Mouse (Mus musculus): ENCODE measurements around the gene Mob3b. TPM values are rescaled to one million over a fixed set of nuclear protein-coding genes. Genes with fewer than 3 reads are reported as not detected.

The Mob3b gene
- total RNA-seq, 2 experiments from 2014 or later = 2.8 to 3.9 TPM

- no peak for DNase-seq
These were observed 94.1 kb downstream of the Mob3b start for GRCm38 (mm10) chr4:35063146-35063719.

- DNase-seq = no peak
These were observed 96.3 kb downstream of the Mob3b start for GRCm38 (mm10) chr4:35060964-35061363.

- no peak for DNase-seq
These were observed 96.9 kb downstream of the Mob3b start for GRCm38 (mm10) chr4:35060401-35060800.

GRCm38 (mm10) chr4:35054362-35054761, 102.9 kb downstream of the Mob3b start:
- DNase-seq = no peak

GRCm38 (mm10) chr4:35052174-35052942, 104.9 kb downstream of the Mob3b start:
- DNase-seq = no peak

GRCm38 (mm10) chr4:35051152-35051551, 106.1 kb downstream of the Mob3b start:
- no peak for DNase-seq

GRCm38 (mm10) chr4:35049742-35050058, 107.6 kb downstream of the Mob3b start:
- DNase-seq = no peak

- no peak for DNase-seq
These were observed 108.1 kb downstream of the Mob3b start for GRCm38 (mm10) chr4:35049036-35049741.

- DNase-seq = no peak
These were observed 116.4 kb downstream of the Mob3b start for GRCm38 (mm10) chr4:35040896-35041295.

GRCm38 (mm10) chr4:35040306-35040705, 117.0 kb downstream of the Mob3b start:
- DNase-seq = no peak

GRCm38 (mm10) chr4:35037824-35038223, 119.5 kb downstream of the Mob3b start:
- DNase-seq = no peak

GRCm38 (mm10) chr4:35034504-35035290, 122.6 kb downstream of the Mob3b start:
- DNase-seq = no peak

- DNase-seq = no peak
These were observed 124.5 kb downstream of the Mob3b start for GRCm38 (mm10) chr4:35032758-35033157.

- no peak for DNase-seq
These were observed 125.7 kb downstream of the Mob3b start for GRCm38 (mm10) chr4:35031623-35032022.

GRCm38 (mm10) chr4:35031141-35031540, 126.1 kb downstream of the Mob3b start:
- DNase-seq = no peak

- DNase-seq = no peak
These were observed 138.9 kb downstream of the Mob3b start for GRCm38 (mm10) chr4:35018416-35018815.

- DNase-seq = no peak
These were observed 144.6 kb downstream of the Mob3b start for GRCm38 (mm10) chr4:35012401-35013307.

GRCm38 (mm10) chr4:35006541-35007260, 150.6 kb downstream of the Mob3b start:
- no peak for DNase-seq

- no peak for DNase-seq
These were observed 151.2 kb downstream of the Mob3b start for GRCm38 (mm10) chr4:35006056-35006455.

GRCm38 (mm10) chr4:35005068-35005769, 152.1 kb downstream of the Mob3b start:
- DNase-seq = no peak
